Mouse (Mus musculus) CH12.LX (cell line): Measurements from ENCODE around the gene Lrig3. TPM values are rescaled to one million over a fixed set of nuclear protein-coding genes. Genes with fewer than 3 reads are reported as not detected.

Source experiments
- DNase-seq: peaks from one replicate; pipeline ENCODE4 v3.0.0-alpha.2; 2013; ENCODE audit errors: extremely low read depth
- H3K27ac ChIP-seq: 2 replicates; pipeline ENCODE4 v1.5.1; 2012; ENCODE audit warnings: low read depth, mild to moderate bottlenecking, control low read depth, moderate library complexity; ENCODE audit not compliant: insufficient read depth
- H3K27me3 ChIP-seq: replicated peaks from 2 replicates; pipeline ENCODE3; 2012; ENCODE audit warnings: inconsistent platforms
- H3K36me3 ChIP-seq, 2 experiments: replicated peaks in 1 of 2; 2 replicates each; pipeline versions ENCODE3 to v1.6.1; 2012; ENCODE audit warnings: inconsistent platforms in 1 of 2, low read length in 1 of 2, mild to moderate bottlenecking in 1 of 2, mixed read lengths in 1 of 2, moderate library complexity in 1 of 2; ENCODE audit not compliant: control insufficient read depth in 1 of 2, insufficient read depth in 1 of 2
- H3K4me1 ChIP-seq, 2 experiments: 2 replicates each; pipeline ENCODE4 v1.6.1; 2012; ENCODE audit warnings: inconsistent platforms in 1 of 2, moderate library complexity in 1 of 2; ENCODE audit not compliant: insufficient read depth in 2 of 2, control insufficient read depth in 1 of 2
- H3K4me2 ChIP-seq: 2 replicates; pipeline ENCODE4 v1.6.1; 2012; ENCODE audit warnings: low read depth, mild to moderate bottlenecking, control low read depth; ENCODE audit not compliant: poor library complexity, insufficient read depth, severe bottlenecking
- H3K4me3 ChIP-seq, 3 experiments: fragments of 150-350 bp in 1 of 3; sonication (generic) in 1 of 3; replicated peaks in 1 of 3; 2 replicates each; pipeline versions ENCODE3 to v1.5.1; 2011 to 2012; ENCODE audit warnings: low read depth in 2 of 3, low read length in 2 of 3, mild to moderate bottlenecking in 2 of 3, moderate library complexity in 2 of 3, control low read depth in 1 of 3, improper control_type of control experiment in 1 of 3, inconsistent platforms in 1 of 3, mixed read lengths in 1 of 3; ENCODE audit not compliant: poor library complexity in 1 of 3
- H3K79me2 ChIP-seq: replicated peaks from 2 replicates; pipeline ENCODE4 v1.6.1; 2012; ENCODE audit warnings: mild to moderate bottlenecking, moderate library complexity; ENCODE audit not compliant: control insufficient read depth, poor library complexity, insufficient read depth, severe bottlenecking; ENCODE audit errors: extremely low read depth
- H3K9ac ChIP-seq: 2 replicates; pipeline ENCODE4 v1.6.1; 2012; ENCODE audit warnings: low read depth, mild to moderate bottlenecking, control low read depth, moderate library complexity; ENCODE audit not compliant: insufficient read depth
- H3K9me3 ChIP-seq: replicated peaks from 2 replicates; pipeline ENCODE3; 2012; ENCODE audit warnings: low read length, inconsistent platforms, mixed read lengths
- E2F4 ChIP-seq: IDR thresholded peaks from 2 replicates; pipeline ENCODE4 v1.6.1; 2011; ENCODE audit warnings: low read depth, low read length, improper control_type of control experiment; ENCODE audit not compliant: insufficient replicate concordance
- ELF1 ChIP-seq: IDR thresholded peaks from 2 replicates; pipeline ENCODE4 v1.6.1; 2014; ENCODE audit warnings: low read depth, mild to moderate bottlenecking, inconsistent platforms, low read length, improper control_type of control experiment
- EP300 ChIP-seq: IDR thresholded peaks from 2 replicates; pipeline ENCODE4 v1.6.1; 2011; ENCODE audit warnings: low read length, improper control_type of control experiment
- ETS1 ChIP-seq: conservative IDR thresholded peaks from 2 replicates; pipeline ENCODE4 v1.6.1; 2012; ENCODE audit warnings: low read depth, mild to moderate bottlenecking, inconsistent platforms, low read length, improper control_type of control experiment, moderate library complexity
- GABPA ChIP-seq: IDR thresholded peaks from 2 replicates; pipeline ENCODE4 v1.6.1; 2012; ENCODE audit warnings: low read depth, low read length, improper control_type of control experiment, inconsistent platforms; ENCODE audit not compliant: insufficient replicate concordance
- IRF4 ChIP-seq: IDR thresholded peaks from 2 replicates; pipeline ENCODE4 v1.6.1; 2014; ENCODE audit warnings: low read depth, mild to moderate bottlenecking, inconsistent platforms, low read length, improper control_type of control experiment
- JUN ChIP-seq: IDR thresholded peaks from 2 replicates; pipeline ENCODE4 v1.6.1; 2011; ENCODE audit warnings: low read depth, mild to moderate bottlenecking, low read length, improper control_type of control experiment, moderate library complexity; ENCODE audit not compliant: insufficient read depth
- JUND ChIP-seq: conservative IDR thresholded peaks from 2 replicates; pipeline ENCODE4 v1.6.1; 2011; ENCODE audit warnings: low read depth, low read length, improper control_type of control experiment
- MAZ ChIP-seq: IDR thresholded peaks from 2 replicates; pipeline ENCODE4 v1.6.1; 2012; ENCODE audit warnings: low read depth, mild to moderate bottlenecking, inconsistent platforms, low read length, improper control_type of control experiment, moderate library complexity
- MEF2A ChIP-seq: IDR thresholded peaks from 2 replicates; pipeline ENCODE4 v1.6.1; 2014; ENCODE audit warnings: low read depth, mild to moderate bottlenecking, inconsistent platforms, low read length, improper control_type of control experiment, borderline replicate concordance
- MXI1 ChIP-seq: IDR thresholded peaks from 2 replicates; pipeline ENCODE4 v1.6.1; 2011; ENCODE audit warnings: mild to moderate bottlenecking, low read depth, low read length, improper control_type of control experiment
- NELFE ChIP-seq: IDR thresholded peaks from 2 replicates; pipeline ENCODE4 v1.6.1; 2011; ENCODE audit warnings: low read depth, low read length, improper control_type of control experiment
- NRF1 ChIP-seq: IDR thresholded peaks from 2 replicates; pipeline ENCODE4 v1.6.1; 2014; ENCODE audit warnings: low read depth, mild to moderate bottlenecking, inconsistent platforms, low read length, improper control_type of control experiment, moderate library complexity
- PAX5 ChIP-seq: IDR thresholded peaks from 2 replicates; pipeline ENCODE4 v1.6.1; 2012; ENCODE audit warnings: low read length, inconsistent platforms, mixed read lengths
- POLR2A ChIP-seq: IDR thresholded peaks from 2 replicates; pipeline ENCODE4 v1.6.1; 2011; ENCODE audit warnings: low read depth, mild to moderate bottlenecking, improper control_type of control experiment, low read length
- POLR2AphosphoS2 ChIP-seq: IDR thresholded peaks from 2 replicates; pipeline ENCODE4 v1.6.1; 2011; ENCODE audit warnings: low read depth, low read length, improper control_type of control experiment
- RAD21 ChIP-seq: IDR thresholded peaks from 2 replicates; pipeline ENCODE4 v1.6.1; 2011; ENCODE audit warnings: low read depth, mild to moderate bottlenecking, low read length, improper control_type of control experiment, moderate library complexity
- RCOR1 ChIP-seq: conservative IDR thresholded peaks from 2 replicates; pipeline ENCODE4 v1.6.1; 2012; ENCODE audit warnings: low read depth, mild to moderate bottlenecking, inconsistent platforms, low read length, improper control_type of control experiment
- USF1 ChIP-seq: IDR thresholded peaks from 2 replicates; pipeline ENCODE4 v1.6.1; 2014; ENCODE audit warnings: low read depth, mild to moderate bottlenecking, inconsistent platforms, low read length, improper control_type of control experiment
- USF2 ChIP-seq: conservative IDR thresholded peaks from 2 replicates; pipeline ENCODE4 v1.6.1; 2011; ENCODE audit warnings: low read depth, low read length, improper control_type of control experiment
- ZKSCAN1 ChIP-seq: IDR thresholded peaks from 2 replicates; pipeline ENCODE4 v1.6.1; 2012; ENCODE audit warnings: low read depth, inconsistent platforms, low read length, improper control_type of control experiment, borderline replicate concordance
- ZMIZ1 ChIP-seq: IDR thresholded peaks from 2 replicates; pipeline ENCODE4 v1.6.1; 2012; ENCODE audit warnings: low read depth, mild to moderate bottlenecking, inconsistent platforms, low read length, improper control_type of control experiment
- ZNF384 ChIP-seq: IDR thresholded peaks from 2 replicates; pipeline ENCODE4 v1.6.1; 2012; ENCODE audit warnings: low read depth, low read length, improper control_type of control experiment, inconsistent platforms
- dilution Hi-C: fragments of 300-500 bp; cut with MboI; formaldehyde crosslinking; loops from 2 replicates; pipeline ENCODE4 v1.14.3; 2020; ENCODE audit warnings: low sequenced_read_pairs; ENCODE audit not compliant: extremely low pct_unique_long_range_greater_than_20kb, extremely low pct_ligation_motif_present
- in situ Hi-C: fragments of 300-500 bp; cut with MboI; formaldehyde crosslinking; loops from 3 replicates; pipeline ENCODE4 v1.14.3; 2019; ENCODE audit warnings: low sequenced_read_pairs, low pct_ligation_motif_present, low pct_unique_long_range_greater_than_20kb, mixed read lengths
- polyA plus RNA-seq: library from polyadenylated mRNA; unstranded; fragments of >175 nt; gene quantifications from 2 replicates; pipeline ENCODE4 v1.2.1, GENCODE M21; 2012; ENCODE audit warnings: low read depth; ENCODE audit not compliant: insufficient read length
- total RNA-seq, 2 experiments: library from RNA; depleted of rRNA; stranded (reverse); fragments of 300-350 nt in 1 of 2; fragments of >200 nt in 1 of 2; gene quantifications; 2 replicates each; pipeline ENCODE4 v1.2.3; 2012 to 2014

Lrig3 gene
- total and polyA plus RNA-seq, 3 experiments, result not detected

- Histone ChIP-seq H3K36me3 (no peaks in the 10 kb centered on the region), H3K4me3 (no peak overlapping the region), H3K27me3 (no peaks in the 10 kb centered on the region), H3K9me3 (peaks cover 82% of the 10 kb centered on the region), H3K4me1 (no peaks in the 10 kb centered on the region), H3K4me2 (no peak overlapping the region), H3K27ac (no peak overlapping the region), H3K9ac (no peak overlapping the region), H3K79me2 (no peaks in the 10 kb centered on the region)
- DNase-seq, result no peak
- dilution Hi-C loops, result no loop called here
- in situ Hi-C loops, result no loop called here
- TF ChIP-seq RAD21 (no peak), MEF2A (no peak), JUN (no peak)
These were observed 24.4 kb downstream of the Lrig3 start for GRCm38 (mm10) chr10:125990394-125990793.

GRCm38 (mm10) chr10:125991819-125992218, 25.9 kb downstream of the Lrig3 start:
- H3K9ac ChIP-seq, result no peak overlapping the region
- H3K9me3 ChIP-seq, result peaks cover 80% of the 10 kb centered on the region
- H3K27ac ChIP-seq, result no peak overlapping the region
- dilution Hi-C loops (no loop called here), in situ Hi-C loops (no loop called here)
- H3K4me2 ChIP-seq, result no peak overlapping the region
- no peaks in the 10 kb centered on the region for H3K4me1 ChIP-seq
- TF ChIP-seq MXI1 (no peak), POLR2A (no peak), POLR2AphosphoS2 (no peak), ETS1 (no peak), EP300 (no peak), ZKSCAN1 (no peak), JUND (no peak), ELF1 (no peak), PAX5 (no peak), JUN (no peak), E2F4 (no peak), GABPA (no peak), RCOR1 (no peak), USF1 (no peak)
- no peak for DNase-seq
- H3K4me3 ChIP-seq, result no peak overlapping the region
- no peaks in the 10 kb centered on the region for H3K36me3 ChIP-seq
- no peaks in the 10 kb centered on the region for H3K27me3 ChIP-seq
- no peaks in the 10 kb centered on the region for H3K79me2 ChIP-seq

GRCm38 (mm10) chr10:125994855-125995254, 28.9 kb downstream of the Lrig3 start:
- no peaks in the 10 kb centered on the region for H3K4me1 ChIP-seq
- no peak overlapping the region for H3K9ac ChIP-seq
- TF ChIP-seq IRF4, result no peak
- no peak for TF ChIP-seq MAZ
- TF ChIP-seq ZMIZ1, result no peak
- no peak for TF ChIP-seq GABPA
- TF ChIP-seq NELFE, result no peak
- no peak for TF ChIP-seq ZNF384
- TF ChIP-seq MEF2A, result no peak
- TF ChIP-seq ETS1, result no peak
- no peak for TF ChIP-seq PAX5
- TF ChIP-seq NRF1, result no peak
- TF ChIP-seq RCOR1, result no peak
- TF ChIP-seq USF1, result no peak
- TF ChIP-seq MXI1, result no peak
- TF ChIP-seq USF2, result no peak
- TF ChIP-seq, all 38 proteins: peak for 0
- no peak overlapping the region for H3K27ac ChIP-seq
- H3K9me3 ChIP-seq, result peaks cover 69% of the 10 kb centered on the region
- H3K4me3 ChIP-seq, result no peak overlapping the region
- H3K79me2 ChIP-seq, result no peaks in the 10 kb centered on the region
- no peak for DNase-seq
- no peak overlapping the region for H3K4me2 ChIP-seq
- H3K27me3 ChIP-seq, result no peaks in the 10 kb centered on the region
- dilution Hi-C loops, result no loop called here
- in situ Hi-C loops, result no loop called here
- no peaks in the 10 kb centered on the region for H3K36me3 ChIP-seq
